Mouse (Mus musculus) left cerebral cortex, adult 18-20 months (tissue): ENCODE results near the gene Map2. TPM values are rescaled to one million over a fixed set of nuclear protein-coding genes. Genes with fewer than 3 reads are reported as not detected.

Experiments used
- DNase-seq, 2 experiments: peaks; one replicate each; pipeline ENCODE4 v3.0.0; 2021 to 2022; ENCODE audit warnings: low spot score in 2 of 2, mixed read lengths in 1 of 2
- long read RNA-seq, 2 experiments: library from polyadenylated mRNA; stranded (forward); transcript quantifications; one replicate each; pipeline ENCODE4 v2.0.0; 2021
- total RNA-seq, 2 experiments: library from RNA; stranded (reverse); gene quantifications; 2 replicates each; pipeline ENCODE4 v1.2.3; 2021

Map2 gene
- 1,000 to 10,000 TPM in 1 of 2 experiments, 100 to 1,000 TPM in 1; 953 to 1,010 TPM for total RNA-seq
- long read RNA-seq, experiment 1, full-length matches to known transcripts = 7 of 150 reads
- long read RNA-seq, experiment 1, partial matches to known transcripts = 67 of 150 reads
- long read RNA-seq, experiment 1, other reads (novel, unspliced or antisense) = 76 of 150 reads
- long read RNA-seq, experiment 2, full-length matches to known transcripts = 2 of 87 reads
- long read RNA-seq, experiment 2, partial matches to known transcripts = 64 of 87 reads
- long read RNA-seq, experiment 2, other reads (novel, unspliced or antisense) = 21 of 87 reads

- DNase-seq = peak; percentile 77 to 89
Observed at GRCm38 (mm10) chr1:66175041-66175665, at the start of gene Map2. TSS of gene Map2 (plus strand) at chr1:66175273.

GRCm38 (mm10) chr1:66133014-66133413 is 42.1 kb upstream of the Map2 start:
- DNase-seq = no peak

- no peak for DNase-seq
Observed at GRCm38 (mm10) chr1:66135324-66135723, 39.7 kb upstream of the Map2 start.

GRCm38 (mm10) chr1:66140686-66141085 is 34.4 kb upstream of the Map2 start:
- DNase-seq = no peak

- no peak for DNase-seq
Observed at GRCm38 (mm10) chr1:66145180-66145579, 29.9 kb upstream of the Map2 start.

- no peak for DNase-seq
Observed at GRCm38 (mm10) chr1:66148825-66149514, 26.1 kb upstream of the Map2 start.

- DNase-seq = no peak
Observed at GRCm38 (mm10) chr1:66150806-66151205, 24.3 kb upstream of the Map2 start.

- no peak for DNase-seq
Observed at GRCm38 (mm10) chr1:66157135-66157534, 17.9 kb upstream of the Map2 start.

GRCm38 (mm10) chr1:66157589-66157988 is 17.5 kb upstream of the Map2 start:
- DNase-seq = no peak

- DNase-seq = no peak
Observed at GRCm38 (mm10) chr1:66164648-66165047, 10.4 kb upstream of the Map2 start.

GRCm38 (mm10) chr1:66168722-66169121 is 6.4 kb upstream of the Map2 start:
- DNase-seq = no peak

GRCm38 (mm10) chr1:66172127-66172526 is 2.9 kb upstream of the Map2 start:
- DNase-seq = no peak

GRCm38 (mm10) chr1:66173630-66174029 is 1.4 kb upstream of the Map2 start:
- no peak for DNase-seq

- no peak for DNase-seq
Observed at GRCm38 (mm10) chr1:66176012-66176837, 1.2 kb downstream of the Map2 start.

- no peak for DNase-seq
Observed at GRCm38 (mm10) chr1:66176838-66177105, 1.7 kb downstream of the Map2 start.

- no peak for DNase-seq
Observed at GRCm38 (mm10) chr1:66177489-66178170, 2.6 kb downstream of the Map2 start.

- DNase-seq = peak; percentile 41 to 54
Observed at GRCm38 (mm10) chr1:66187016-66187681, 12.1 kb downstream of the Map2 start.

- DNase-seq = no peak
Observed at GRCm38 (mm10) chr1:66192401-66192800, 17.3 kb downstream of the Map2 start.

- DNase-seq = no peak
Observed at GRCm38 (mm10) chr1:66192891-66193290, 17.8 kb downstream of the Map2 start.

- DNase-seq = no peak
Observed at GRCm38 (mm10) chr1:66195040-66195726, 20.1 kb downstream of the Map2 start.
